Mouse (Mus musculus): ENCODE data around the gene Mslnl.

DNA sequence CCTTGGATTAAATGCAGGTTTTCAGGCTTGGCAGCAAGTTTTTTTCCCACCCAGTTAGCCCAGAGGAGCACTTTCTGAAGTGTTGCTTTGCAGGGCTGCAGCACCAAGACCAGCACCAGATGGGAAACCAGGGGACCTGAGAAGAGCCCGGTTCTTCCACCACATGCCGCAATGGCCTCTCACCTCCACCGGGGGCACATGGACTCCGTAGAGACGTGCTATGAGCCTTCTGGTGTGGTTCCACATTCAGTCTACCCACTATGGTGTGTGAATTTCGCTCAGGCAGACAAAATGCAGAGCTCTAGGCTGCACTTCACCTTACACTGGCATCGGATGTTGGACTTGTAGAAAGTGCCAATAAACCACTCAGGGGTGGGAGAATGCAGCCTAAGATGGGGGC lies 49.5 kb upstream of the Mslnl start:
- TF ChIP-seq CTCF (IDR thresholded peaks at IDR 0.05; ENCODE audit: control insufficient read depth, insufficient read depth, insufficient replicate concordance, low read depth, low read length) (peak; percentile 16; the same call in 1 of the 2 replicates), POLR2A (IDR thresholded peaks at IDR 0.05; ENCODE audit: control insufficient read depth, low read depth, low read length) (no peak)
